Mouse (Mus musculus): Measurements from ENCODE around the gene Icam4. TPM values are rescaled to one million over a fixed set of nuclear protein-coding genes. Genes with fewer than 3 reads are reported as not detected.
A peak's percentile ranks its signal among the peaks of the same experiment; 100 is the strongest.
"Not testable (repeated sequence)": the region's sequence is repeated elsewhere in the genome, so short reads cannot be mapped to it uniquely, and the experiment has no call there.

Icam4 gene
- polyA plus RNA-seq, 1 experiment from 2014 or later: 5.1 TPM

- Histone ChIP-seq H3K27ac (replicated peaks) (no peak overlapping the region), H3K4me3 (no peak overlapping the region), H3K4me1 (peaks cover 9% of the 10 kb centered on the region; the same call in 1 of the 2 replicates), H3K27me3 (replicated peaks; ENCODE audit: low read depth, poor library complexity, severe bottlenecking) (peaks cover 33% of the 10 kb centered on the region), H3K36me3 (replicated peaks) (no peaks in the 10 kb centered on the region), H3K9me3 (peaks cover 2% of the 10 kb centered on the region; the same call in 1 of the 2 replicates)
- WGBS: 82% methylated on average over 4 of the region's 4 CpGs
- DNase-seq (ENCODE audit: low spot score): no peak
Measured at GRCm38 (mm10) chr9:21043563-21043962, 14.4 kb downstream of the Icam4 start.

GRCm38 (mm10) chr9:21044785-21045184, 15.6 kb downstream of the Icam4 start:
- H3K9me3 ChIP-seq; H3K4me3 ChIP-seq; DNase-seq (ENCODE audit: low spot score); H3K36me3 ChIP-seq (replicated peaks); H3K27ac ChIP-seq (replicated peaks); H3K4me1 ChIP-seq: not testable (repeated sequence)
- peaks cover 21% of the 10 kb centered on the region for H3K27me3 ChIP-seq (replicated peaks; ENCODE audit: low read depth, poor library complexity, severe bottlenecking)
- WGBS: 70% methylated on average over 1 of the region's 1 CpGs

- DNase-seq (ENCODE audit: low spot score): no peak
- H3K4me3 ChIP-seq: no peak overlapping the region
- peaks cover 16% of the 10 kb centered on the region for H3K27me3 ChIP-seq (replicated peaks; ENCODE audit: low read depth, poor library complexity, severe bottlenecking)
- H3K27ac ChIP-seq (replicated peaks): no peak overlapping the region
- 83% methylated on average over 3 of the region's 3 CpGs for WGBS
- 0 out of 2 replicates have a peak, but pooled peaks cover 8% of the 10 kb centered on the region for H3K4me1 ChIP-seq
- no peaks in the 10 kb centered on the region for H3K36me3 ChIP-seq (replicated peaks)
- no peaks in the 10 kb centered on the region for H3K9me3 ChIP-seq
Measured at GRCm38 (mm10) chr9:21045235-21045634, 16.1 kb downstream of the Icam4 start.

DNA sequence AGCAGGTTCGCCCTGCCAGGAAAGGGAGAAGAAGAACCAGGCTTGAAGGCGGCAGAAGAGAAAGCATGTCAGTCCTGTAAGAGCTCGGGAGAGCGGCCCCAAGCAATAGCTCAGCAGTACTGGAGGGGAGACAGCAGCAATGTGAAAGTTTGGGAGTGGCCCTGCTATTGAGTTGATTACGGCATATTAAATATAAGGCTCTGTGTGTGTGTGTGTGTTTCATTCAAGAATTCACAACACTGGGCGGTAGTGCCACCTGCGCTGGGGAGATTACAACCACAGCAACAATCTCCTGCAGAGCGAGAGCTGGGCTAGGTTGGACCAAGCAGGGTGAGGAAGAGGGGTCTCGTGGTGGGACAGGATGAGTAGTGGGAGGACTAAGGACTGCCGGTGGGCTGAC, 22.4 kb downstream of the Icam4 start:
- H3K27me3 ChIP-seq (replicated peaks; ENCODE audit: low read depth, poor library complexity, severe bottlenecking): 0 out of 2 replicates have a peak, but pooled peaks cover 6% of the 10 kb centered on the region
- no peak overlapping the region for H3K4me3 ChIP-seq
- 68% methylated on average over 10 of the region's 10 CpGs for WGBS
- no peak overlapping the region for H3K27ac ChIP-seq (replicated peaks)
- H3K36me3 ChIP-seq (replicated peaks): no peaks in the 10 kb centered on the region
- DNase-seq (ENCODE audit: low spot score): no peak
- H3K4me1 ChIP-seq: 0 out of 2 replicates have a peak, but pooled peaks cover 3% of the 10 kb centered on the region
- H3K9me3 ChIP-seq: no peaks in the 10 kb centered on the region

GRCm38 (mm10) chr9:21062928-21063327, 33.8 kb downstream of the Icam4 start:
- no peaks in the 10 kb centered on the region for H3K4me1 ChIP-seq
- no peaks in the 10 kb centered on the region for H3K9me3 ChIP-seq
- no peak for DNase-seq (ENCODE audit: low spot score)
- 74% methylated on average over 2 of the region's 2 CpGs for WGBS
- H3K27ac ChIP-seq (replicated peaks): no peak overlapping the region
- H3K36me3 ChIP-seq (replicated peaks): peaks cover 54% of the 10 kb centered on the region
- no peak overlapping the region for H3K4me3 ChIP-seq
- no peaks in the 10 kb centered on the region for H3K27me3 ChIP-seq (replicated peaks; ENCODE audit: low read depth, poor library complexity, severe bottlenecking)

DNA sequence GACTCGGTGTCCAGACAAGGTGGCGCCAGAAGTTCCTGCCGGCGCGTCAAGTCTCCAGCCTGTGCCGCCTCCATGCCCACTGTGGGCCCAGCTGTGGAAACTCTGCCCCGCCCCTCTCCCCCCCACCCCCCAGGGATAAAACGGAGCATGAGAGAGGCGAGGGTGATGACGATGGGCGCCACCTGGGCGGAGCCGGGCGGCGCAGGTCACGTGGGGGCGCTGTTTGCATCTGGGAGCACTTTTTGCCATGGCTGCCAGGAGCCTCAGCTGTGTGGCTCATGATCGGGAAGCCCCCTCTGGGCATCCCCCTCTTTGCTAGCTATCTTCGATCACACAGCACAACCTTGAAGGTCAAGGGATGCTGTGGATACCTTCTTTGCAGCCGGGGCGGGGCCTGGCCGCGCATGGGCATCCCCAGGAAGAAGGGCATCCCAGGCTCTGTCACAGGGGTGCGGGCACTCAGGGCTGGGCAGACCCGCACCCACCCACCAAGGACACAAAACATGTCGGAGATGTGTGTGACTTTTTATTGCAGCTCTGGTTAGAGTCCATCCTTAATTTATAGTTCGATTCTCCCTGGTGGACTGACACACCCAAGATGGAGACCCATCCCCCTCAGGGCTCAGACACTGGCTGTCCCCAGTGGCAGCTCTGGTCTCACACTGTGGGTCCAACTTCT, 38.0 kb downstream of the Icam4 start, which contains the start of gene Zglp1:
Gene Zglp1 (minus strand): TSS at position 88 of the 679 bp plus-strand sequence.
- DNase-seq (ENCODE audit: low spot score): no peak
- H3K4me3 ChIP-seq: no peak within 1 kb of the TSS
- H3K9me3 ChIP-seq: no peaks in the 10 kb centered on the region
- H3K27me3 ChIP-seq (replicated peaks; ENCODE audit: low read depth, poor library complexity, severe bottlenecking): no peaks in the 10 kb centered on the region
- H3K27ac ChIP-seq (replicated peaks): no peak within 1 kb of the TSS
- WGBS: 82% methylated on average over 27 of the region's 27 CpGs
- peaks cover 84% of the 10 kb centered on the region for H3K36me3 ChIP-seq (replicated peaks)
- peaks cover 7% of the 10 kb centered on the region for H3K4me1 ChIP-seq

- peak overlapping the region; percentile 96 for H3K4me3 ChIP-seq
- 18% methylated on average over 4 of the region's 4 CpGs for WGBS
- H3K27me3 ChIP-seq (replicated peaks; ENCODE audit: low read depth, poor library complexity, severe bottlenecking): no peaks in the 10 kb centered on the region
- H3K27ac ChIP-seq (replicated peaks): peak overlapping the region; percentile 92
- H3K4me1 ChIP-seq: peaks cover 18% of the 10 kb centered on the region
- DNase-seq (ENCODE audit: low spot score): no peak
- no peaks in the 10 kb centered on the region for H3K9me3 ChIP-seq
- H3K36me3 ChIP-seq (replicated peaks): peaks cover 76% of the 10 kb centered on the region
Measured at GRCm38 (mm10) chr9:21072641-21073040, 43.5 kb downstream of the Icam4 start.

DNA sequence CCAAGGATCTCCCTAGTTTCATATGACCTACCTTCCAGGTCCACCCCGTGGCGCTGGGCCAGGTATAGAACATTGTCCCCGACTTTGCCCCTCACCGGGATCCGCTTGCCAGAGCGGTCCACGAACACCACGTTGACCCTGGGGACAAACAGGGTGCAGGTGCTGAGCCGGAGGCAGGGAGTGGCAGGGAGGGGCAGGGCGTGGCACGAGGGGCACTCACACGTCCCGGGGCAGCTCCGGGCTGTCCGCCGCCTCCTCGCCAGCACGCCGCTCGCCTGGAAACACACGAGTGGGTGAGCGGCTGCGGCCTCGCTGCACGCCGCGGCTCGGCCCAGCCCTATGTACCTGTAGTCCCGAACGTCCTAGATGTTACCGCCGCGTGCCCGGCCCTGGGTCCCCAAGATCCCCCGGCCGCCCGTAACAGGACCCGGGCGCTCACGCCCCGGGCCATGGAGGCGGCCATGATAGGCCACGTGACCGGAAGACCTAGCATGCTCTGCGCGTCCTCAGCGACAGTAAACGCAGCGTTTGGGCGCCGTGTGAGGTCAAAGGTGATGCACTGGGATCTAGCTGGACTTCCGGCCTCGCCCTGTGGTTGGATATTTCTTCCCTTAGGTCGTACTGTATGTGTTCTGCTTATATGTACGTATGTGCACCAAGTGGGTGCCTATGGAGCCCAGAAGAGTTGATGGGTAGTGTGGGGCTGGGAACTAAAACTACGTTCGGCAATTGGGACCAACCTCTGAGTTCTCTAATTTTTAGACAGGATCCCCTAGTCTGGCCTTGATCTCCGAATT, 44.1 kb downstream of the Icam4 start, which contains the start of the genes Gm49373 and Fdx1l:
Gene Gm49373 (minus strand): TSS at position 53 of the 797 bp plus-strand sequence.
Gene Fdx1l (minus strand): TSS at position 571 of the 797 bp plus-strand sequence.
- Histone ChIP-seq H3K27me3 (replicated peaks; ENCODE audit: low read depth, poor library complexity, severe bottlenecking) (no peaks in the 10 kb centered on the region), H3K36me3 (replicated peaks) (peaks cover 76% of the 10 kb centered on the region), H3K27ac (replicated peaks) (peak within 1 kb of the TSS; percentile 92), H3K4me3 (peak within 1 kb of the TSS; percentile 96), H3K9me3 (no peaks in the 10 kb centered on the region), H3K4me1 (peaks cover 18% of the 10 kb centered on the region)
- peak; percentile 91 for DNase-seq (ENCODE audit: low spot score)
- WGBS: 3% methylated on average over 58 of the region's 58 CpGs

DNA sequence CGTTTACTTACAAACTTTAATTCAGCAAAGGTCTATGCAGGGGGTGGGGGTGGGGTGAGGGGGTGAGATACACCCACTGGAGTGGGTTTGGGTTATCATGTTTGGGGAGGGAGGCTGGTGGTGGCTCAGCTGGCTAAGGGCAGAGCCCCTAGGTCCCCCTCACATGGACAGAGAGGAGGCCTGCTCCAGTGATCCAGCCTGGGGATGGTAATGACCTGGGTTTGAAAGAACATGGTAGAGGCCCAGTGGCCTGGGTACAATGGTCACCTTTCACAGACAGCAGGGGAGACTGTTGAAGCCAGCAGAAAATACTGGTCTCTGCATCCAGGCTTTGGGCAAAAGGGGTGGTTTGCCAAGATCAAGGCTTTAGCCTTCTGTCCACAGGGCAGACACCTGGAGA, 45.0 kb downstream of the Icam4 start:
- WGBS: 83% methylated on average over 1 of the region's 1 CpGs
- Histone ChIP-seq H3K27ac (replicated peaks) (no peak overlapping the region), H3K9me3 (no peaks in the 10 kb centered on the region), H3K36me3 (replicated peaks) (peaks cover 80% of the 10 kb centered on the region), H3K27me3 (replicated peaks; ENCODE audit: low read depth, poor library complexity, severe bottlenecking) (no peaks in the 10 kb centered on the region), H3K4me1 (peaks cover 18% of the 10 kb centered on the region), H3K4me3 (no peak overlapping the region)
- no peak for DNase-seq (ENCODE audit: low spot score)

GRCm38 (mm10) chr9:21075625-21076024, 46.5 kb downstream of the Icam4 start:
- Histone ChIP-seq H3K9me3 (no peaks in the 10 kb centered on the region), H3K27ac (replicated peaks) (no peak overlapping the region), H3K4me1 (peaks cover 18% of the 10 kb centered on the region), H3K36me3 (replicated peaks) (peaks cover 81% of the 10 kb centered on the region), H3K4me3 (no peak overlapping the region), H3K27me3 (replicated peaks; ENCODE audit: low read depth, poor library complexity, severe bottlenecking) (no peaks in the 10 kb centered on the region)
- no peak for DNase-seq (ENCODE audit: low spot score)
- WGBS: 92% methylated on average over 3 of the region's 3 CpGs
